Mouse (Mus musculus) layer of hippocampus, postnatal 14 days (tissue): ENCODE data around the gene Cdkn1b. TPM values are rescaled to one million over a fixed set of nuclear protein-coding genes. Genes with fewer than 3 reads are reported as not detected.

Source experiments
- DNase-seq, 2 experiments: peaks; one replicate each; pipeline ENCODE4 v3.0.0; 2021 to 2022; ENCODE audit warnings: low spot score in 2 of 2, mixed read lengths in 1 of 2
- total RNA-seq, 2 experiments: library from RNA; stranded (reverse); gene quantifications; 2 replicates each; pipeline ENCODE4 v1.2.3; 2021

The Cdkn1b gene
- total RNA-seq, 2 experiments from 2014 or later: 55.5 to 57.1 TPM

GRCm38 (mm10) chr6:134928096-134928888 lies 8.1 kb downstream of the Cdkn1b start:
- peak; percentile 69 to 80 for DNase-seq

- DNase-seq: no peak
Measured at GRCm38 (mm10) chr6:134928889-134929310, 8.7 kb downstream of the Cdkn1b start.

GRCm38 (mm10) chr6:134929926-134930325 lies 9.7 kb downstream of the Cdkn1b start:
- DNase-seq: no peak

- DNase-seq: no peak
Measured at GRCm38 (mm10) chr6:134930383-134930782, 10.2 kb downstream of the Cdkn1b start.

- DNase-seq: no peak
Measured at GRCm38 (mm10) chr6:134931146-134931545, 10.9 kb downstream of the Cdkn1b start.

- no peak for DNase-seq
Measured at GRCm38 (mm10) chr6:134932486-134933206, 12.4 kb downstream of the Cdkn1b start.

- no peak for DNase-seq
Measured at GRCm38 (mm10) chr6:134933207-134933558, 13.0 kb downstream of the Cdkn1b start.

GRCm38 (mm10) chr6:134934305-134934704 lies 14.1 kb downstream of the Cdkn1b start:
- no peak for DNase-seq

- no peak for DNase-seq
Measured at GRCm38 (mm10) chr6:134939781-134940180, 19.6 kb downstream of the Cdkn1b start.

- no peak for DNase-seq
Measured at GRCm38 (mm10) chr6:134943759-134944407, 23.7 kb downstream of the Cdkn1b start.

GRCm38 (mm10) chr6:134946054-134946453 lies 25.9 kb downstream of the Cdkn1b start:
- DNase-seq: no peak

GRCm38 (mm10) chr6:134946858-134947257 lies 26.7 kb downstream of the Cdkn1b start:
- no peak for DNase-seq

- DNase-seq: peak; percentile 64 to 73
Measured at GRCm38 (mm10) chr6:134947311-134948087, 27.3 kb downstream of the Cdkn1b start.

GRCm38 (mm10) chr6:134948522-134949061 lies 28.4 kb downstream of the Cdkn1b start:
- no peak for DNase-seq

GRCm38 (mm10) chr6:134949241-134949640 lies 29.0 kb downstream of the Cdkn1b start:
- DNase-seq: no peak

- DNase-seq: no peak
Measured at GRCm38 (mm10) chr6:134951364-134951763, 31.2 kb downstream of the Cdkn1b start.

GRCm38 (mm10) chr6:134953976-134954375 lies 33.8 kb downstream of the Cdkn1b start:
- DNase-seq: peak in 1 of 2 experiments; percentile 24

- no peak for DNase-seq
Measured at GRCm38 (mm10) chr6:134956388-134956787, 36.2 kb downstream of the Cdkn1b start.

- no peak for DNase-seq
Measured at GRCm38 (mm10) chr6:134961286-134961685, 41.1 kb downstream of the Cdkn1b start.

- DNase-seq: no peak
Measured at GRCm38 (mm10) chr6:134961858-134962517, 41.8 kb downstream of the Cdkn1b start.
